ENCODE assay signal across 37 mouse cellular contexts in genomic region chr5:86581998-86582397, GRCm38 (mm10). TPM values are rescaled to one million over a fixed set of nuclear protein-coding genes. Genes with fewer than 3 reads are reported as not detected.
"Had no signal": no experiment of that assay in that cellular context is flagged by ENCODE, and none has a peak within 500 bp of the region (broad histone marks: within the 10 kb centered on the region; RNA-seq: fewer than 3 reads in every experiment).

No protein-coding gene starts in this region.

- H3K4me3 ChIP-seq: heart, adult 2 months; heart, embryonic 13.5 days; heart, embryonic 15.5 days; hindbrain, embryonic 13.5 days; hindbrain, embryonic 15.5 days; kidney, embryonic 15.5 days; limb, embryonic 13.5 days had no signal

- H3K4me1 ChIP-seq: heart, embryonic 13.5 days; heart, embryonic 15.5 days; hindbrain, embryonic 13.5 days; hindbrain, embryonic 15.5 days; kidney, embryonic 15.5 days; limb, embryonic 13.5 days had no signal

- H3K4me2 ChIP-seq: heart, embryonic 11.5 days; heart, embryonic 13.5 days; heart, embryonic 15.5 days; hindbrain, embryonic 13.5 days; hindbrain, embryonic 15.5 days; kidney, embryonic 15.5 days; limb, embryonic 13.5 days had no signal

- H3K36me3 ChIP-seq: heart, embryonic 13.5 days; heart, embryonic 15.5 days; hindbrain, embryonic 13.5 days; hindbrain, embryonic 15.5 days; kidney, embryonic 15.5 days; limb, embryonic 13.5 days had no signal

- H3K9ac ChIP-seq: heart, embryonic 13.5 days; heart, embryonic 15.5 days; hindbrain, embryonic 13.5 days; hindbrain, embryonic 15.5 days; kidney, embryonic 15.5 days; limb, embryonic 13.5 days had no signal

- H3K27ac ChIP-seq: heart, adult 2 months; heart, embryonic 13.5 days; heart, embryonic 15.5 days; hindbrain, embryonic 13.5 days; hindbrain, embryonic 15.5 days; hindbrain, postnatal 0 days; kidney, embryonic 15.5 days; kidney, postnatal 0 days; limb, embryonic 13.5 days had no signal

- H3K27me3 ChIP-seq: heart, embryonic 13.5 days; heart, embryonic 15.5 days; hindbrain, embryonic 13.5 days; hindbrain, embryonic 15.5 days; kidney, embryonic 15.5 days; limb, embryonic 13.5 days had no signal

- DNase-seq: gastrocnemius, postnatal 14 days; gastrocnemius, postnatal 36 days; heart, adult 2 months; heart, postnatal 14 days; heart, postnatal 36 days; kidney, postnatal 14 days; kidney, postnatal 36 days; layer of hippocampus, adult 9-11 months; layer of hippocampus, postnatal 36 days; left cerebral cortex, postnatal 4 days had no signal

- H3K9me3 ChIP-seq: heart, embryonic 13.5 days; heart, embryonic 15.5 days; hindbrain, embryonic 13.5 days; hindbrain, embryonic 15.5 days; kidney, embryonic 15.5 days; limb, embryonic 13.5 days had no signal

- ATAC-seq: hindbrain, postnatal 0 days; intestine, embryonic 16.5 days had no signal

RNA-seq across cellular contexts. Expression of gene Tmprss11f, which starts 50.2 kb away (rescaled TPM):
- total RNA-seq: gastrocnemius, adult 8-10 months; gastrocnemius, postnatal 14 days; gastrocnemius, postnatal 36 days; heart, adult 2 months; heart, postnatal 14 days; heart, postnatal 36 days; hematopoietic stem cell, adult 5-6 weeks; hindbrain, postnatal 0 days; layer of hippocampus, adult 18-20 months; layer of hippocampus, adult 8-10 months; layer of hippocampus, postnatal 14 days; layer of hippocampus, postnatal 36 days; left cerebral cortex, adult 18-20 months; left cerebral cortex, adult 8-10 months; left cerebral cortex, postnatal 10 days; left cerebral cortex, postnatal 25 days; left cerebral cortex, postnatal 4 days had no signal
- polyA plus RNA-seq: frontal cortex, adult 2 months; gonadal fat pad, adult 2 months; heart, adult 2 months; heart, embryonic 13.5 days; heart, embryonic 15.5 days; heart, postnatal 0 days; hindbrain, embryonic 11.5 days; hindbrain, embryonic 13.5 days; hindbrain, embryonic 15.5 days; hindbrain, postnatal 0 days; intestine, embryonic 14.5 days; intestine, embryonic 16.5 days; kidney, adult 2 months; kidney, embryonic 15.5 days; large intestine, adult 2 months; limb, embryonic 11.5 days had no signal
